Mouse (Mus musculus) midbrain, embryonic 16.5 days (tissue): ENCODE measurements around the gene Map3k7cl. TPM values are rescaled to one million over a fixed set of nuclear protein-coding genes. Genes with fewer than 3 reads are reported as not detected.

Experiments used
- ATAC-seq: fragments of 200-750 bp; cut with Nextera tagmentation; 2 replicates; pipeline ENCODE4 v1.8.0; 2017; ENCODE audit warnings: moderate TSS enrichment
- H3K27ac ChIP-seq: fragments of 300-500 bp; sonication (generic); 2 replicates; pipeline ENCODE4 v1.5.1; 2014; ENCODE audit warnings: mild to moderate bottlenecking, low read length, mixed read lengths
- H3K27me3 ChIP-seq: fragments of 300-500 bp; sonication (generic); 2 replicates; pipeline ENCODE4 v1.6.1; 2014; ENCODE audit warnings: low read depth, low read length, mixed read lengths; ENCODE audit not compliant: control insufficient read depth, insufficient read depth
- H3K36me3 ChIP-seq: fragments of 300-500 bp; sonication (generic); 2 replicates; pipeline ENCODE4 v1.6.1; 2014; ENCODE audit warnings: mild to moderate bottlenecking, low read length, moderate library complexity, mixed read lengths; ENCODE audit not compliant: control insufficient read depth, insufficient read depth
- H3K4me1 ChIP-seq: fragments of 300-500 bp; sonication (generic); 2 replicates; pipeline ENCODE4 v1.6.1; 2014; ENCODE audit warnings: mild to moderate bottlenecking, low read length, mixed read lengths; ENCODE audit not compliant: control insufficient read depth, insufficient read depth
- H3K4me2 ChIP-seq: fragments of 300-500 bp; sonication (generic); 2 replicates; pipeline ENCODE4 v1.6.1; 2014; ENCODE audit warnings: mild to moderate bottlenecking, low read length, mixed read lengths
- H3K4me3 ChIP-seq: fragments of 300-500 bp; sonication (generic); 2 replicates; pipeline ENCODE4 v1.5.1; 2014; ENCODE audit warnings: low read depth, mild to moderate bottlenecking, low read length, moderate library complexity, mixed read lengths
- H3K9ac ChIP-seq: fragments of 300-500 bp; sonication (generic); 2 replicates; pipeline ENCODE4 v1.6.1; 2014; ENCODE audit warnings: low read depth, low read length, mixed read lengths
- H3K9me3 ChIP-seq: fragments of 300-500 bp; sonication (generic); replicated peaks from 2 replicates; pipeline ENCODE4 v1.6.1; 2014; ENCODE audit warnings: mild to moderate bottlenecking, low read length, mixed read lengths; ENCODE audit not compliant: control insufficient read depth, poor library complexity, severe bottlenecking
- WGBS: fragments of 180-500 bp; shearing (Covaris S2); extraction: QIAGEN DNeasy Blood & Tissue Kit; methylation state at CpG from one replicate; pipeline ENCODE4 v1.1.7; 2014; 5-methylcytosine and 5-hydroxymethylcytosine counted together
- polyA plus RNA-seq: library from polyadenylated mRNA; unstranded; fragments of >200 nt; fragmentation: Nextera tagmentation; extraction: Ambion mirVana; gene quantifications from 2 replicates; pipeline ENCODE4 v1.2.1, GENCODE M21; 2015

Map3k7cl gene
- polyA plus RNA-seq, 1 experiment from 2014 or later, result not detected

DNA sequence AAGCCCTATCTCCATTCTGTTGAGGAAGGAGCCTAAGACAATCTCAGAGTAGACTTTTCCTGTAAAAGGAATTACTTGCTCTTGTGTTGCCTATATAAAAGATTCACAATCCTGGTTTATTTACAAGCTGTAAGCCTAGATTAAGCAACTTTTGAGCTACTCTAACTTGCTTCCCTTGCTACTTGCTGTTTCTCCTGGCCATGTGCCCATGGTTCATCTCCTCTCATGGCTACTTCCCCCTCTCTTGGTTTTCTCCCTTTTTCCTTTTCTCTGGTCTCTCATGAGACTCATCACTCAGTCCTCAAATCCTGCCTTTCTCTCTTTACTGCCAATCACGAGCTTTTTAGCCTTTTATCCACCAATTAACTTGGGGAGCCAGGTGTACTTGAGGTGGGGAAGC, 85.0 kb downstream of the Map3k7cl start:
- no peaks in the 10 kb centered on the region for H3K36me3 ChIP-seq
- H3K4me2 ChIP-seq, result no peak overlapping the region
- no peaks in the 10 kb centered on the region for H3K9me3 ChIP-seq
- ATAC-seq, result no peak
- no peaks in the 10 kb centered on the region for H3K4me1 ChIP-seq
- H3K9ac ChIP-seq, result no peak overlapping the region
- no peak overlapping the region for H3K4me3 ChIP-seq
- H3K27me3 ChIP-seq, result no peaks in the 10 kb centered on the region
- H3K27ac ChIP-seq, result no peak overlapping the region
- 43% methylated on average over 1 of the region's 1 CpGs for WGBS

DNA sequence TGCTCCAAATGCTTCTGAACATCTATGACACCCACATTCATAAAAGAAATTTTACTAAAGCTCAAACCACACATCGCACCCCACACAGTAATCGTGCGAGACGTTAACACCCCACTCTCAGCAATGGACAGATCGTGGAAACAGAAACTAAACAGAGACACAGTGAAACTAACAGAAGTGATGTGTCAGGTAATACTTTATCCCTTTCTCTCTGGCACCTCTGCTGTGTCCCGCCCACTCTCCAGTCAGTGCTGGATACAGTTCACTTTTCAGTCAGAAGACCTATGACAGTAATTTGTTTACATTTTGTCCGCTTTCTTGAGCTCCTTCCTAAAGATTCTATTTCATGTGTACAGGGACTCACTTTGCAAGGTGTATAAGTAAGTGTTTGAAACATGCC, 89.1 kb downstream of the Map3k7cl start:
- H3K9ac ChIP-seq, result no peak overlapping the region
- no peak overlapping the region for H3K27ac ChIP-seq
- H3K4me2 ChIP-seq, result no peak overlapping the region
- H3K9me3 ChIP-seq, result no peaks in the 10 kb centered on the region
- no peaks in the 10 kb centered on the region for H3K4me1 ChIP-seq
- 92% methylated on average over 7 of the region's 7 CpGs for WGBS
- no peak for ATAC-seq
- H3K36me3 ChIP-seq, result no peaks in the 10 kb centered on the region
- no peaks in the 10 kb centered on the region for H3K27me3 ChIP-seq
- H3K4me3 ChIP-seq, result no peak overlapping the region

DNA sequence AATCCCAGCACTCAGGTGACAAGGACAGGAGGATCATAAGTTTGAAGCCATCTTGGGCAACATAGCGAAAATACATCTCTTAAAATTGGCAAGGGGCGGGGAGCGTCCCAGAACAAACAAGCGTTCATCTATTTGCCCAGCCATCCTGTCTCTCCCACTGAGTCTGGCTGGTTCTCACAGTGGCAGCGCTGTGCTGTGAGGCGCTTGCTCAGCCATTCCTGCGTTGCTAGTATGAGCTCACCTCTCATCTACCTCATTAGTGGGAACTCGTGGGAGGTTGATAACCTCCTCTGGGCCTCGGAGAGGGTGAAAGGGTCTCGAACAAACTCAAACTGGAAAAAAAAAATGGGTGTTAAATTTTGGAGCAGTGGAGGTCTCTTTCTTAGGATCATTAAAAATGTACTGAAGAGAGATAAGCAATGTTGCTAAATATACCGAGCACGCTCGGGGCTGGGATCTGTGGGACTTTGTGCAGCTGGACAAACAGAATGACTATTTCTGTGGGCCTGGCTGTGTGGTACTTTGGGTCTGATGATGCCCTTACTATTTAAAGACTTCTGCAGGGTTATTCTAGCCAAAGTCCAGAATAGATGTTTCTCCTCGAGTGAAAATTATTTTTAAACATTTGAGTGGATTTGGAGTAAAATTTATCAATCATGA, 91.1 kb downstream of the Map3k7cl start:
- no peaks in the 10 kb centered on the region for H3K4me1 ChIP-seq
- no peak for ATAC-seq
- WGBS, result 78% methylated on average over 14 of the region's 14 CpGs
- no peak overlapping the region for H3K4me2 ChIP-seq
- no peak overlapping the region for H3K9ac ChIP-seq
- no peaks in the 10 kb centered on the region for H3K36me3 ChIP-seq
- no peak overlapping the region for H3K4me3 ChIP-seq
- no peaks in the 10 kb centered on the region for H3K27me3 ChIP-seq
- H3K27ac ChIP-seq, result no peak overlapping the region
- H3K9me3 ChIP-seq, result no peaks in the 10 kb centered on the region

Other genes with a start within 250 kb of the Map3k7cl start
- 18.2 and 18.8 TPM in 2 replicates for gene N6amt1, start 199.1 kb upstream of the Map3k7cl start, polyA plus RNA-seq
- gene Ltn1, start 120.7 kb upstream of the Map3k7cl start, polyA plus RNA-seq, result 23.7 and 28.7 TPM in 2 replicates
- 14.9 and 15.6 TPM in 2 replicates for gene Rwdd2b, start 112.8 kb upstream of the Map3k7cl start, polyA plus RNA-seq
- gene Usp16, start 98.6 kb upstream of the Map3k7cl start, polyA plus RNA-seq, result 44.4 and 45.9 TPM in 2 replicates
- 401 and 428 TPM in 2 replicates for gene Cct8, start 57.5 kb upstream of the Map3k7cl start, polyA plus RNA-seq
- 14.3 and 15.9 TPM in 2 replicates for gene Bach1, start 145.6 kb downstream of the Map3k7cl start, polyA plus RNA-seq